Mouse (Mus musculus) frontal cortex, postnatal 14 days (tissue): ENCODE measurements around the gene Anks1b.

Experiments used
- DNase-seq, 2 experiments: peaks; one replicate each; pipeline ENCODE4 v3.0.0; 2022; ENCODE audit warnings: low spot score in 2 of 2

The Anks1b gene

DNA sequence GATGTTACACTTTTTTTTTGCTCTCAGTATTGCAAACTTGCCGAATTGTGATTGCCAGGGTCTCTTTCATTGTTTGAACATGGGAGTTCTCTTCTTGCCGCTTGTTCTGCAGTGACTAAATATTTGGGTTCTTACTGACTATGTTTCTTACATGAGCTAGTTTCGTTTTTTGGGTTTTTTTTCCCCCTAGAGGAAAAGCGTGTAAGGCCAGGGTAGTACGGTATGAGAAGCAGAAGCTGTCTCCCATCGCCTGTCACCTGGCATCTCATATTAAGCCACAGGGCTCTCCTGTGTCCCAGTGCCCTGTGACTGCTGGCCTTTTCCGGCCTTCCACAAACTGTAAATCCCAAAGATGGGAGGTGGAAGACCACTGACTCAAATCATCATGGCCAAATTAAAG is 979.1 kb downstream of the Anks1b start:
- no peak for DNase-seq

DNA sequence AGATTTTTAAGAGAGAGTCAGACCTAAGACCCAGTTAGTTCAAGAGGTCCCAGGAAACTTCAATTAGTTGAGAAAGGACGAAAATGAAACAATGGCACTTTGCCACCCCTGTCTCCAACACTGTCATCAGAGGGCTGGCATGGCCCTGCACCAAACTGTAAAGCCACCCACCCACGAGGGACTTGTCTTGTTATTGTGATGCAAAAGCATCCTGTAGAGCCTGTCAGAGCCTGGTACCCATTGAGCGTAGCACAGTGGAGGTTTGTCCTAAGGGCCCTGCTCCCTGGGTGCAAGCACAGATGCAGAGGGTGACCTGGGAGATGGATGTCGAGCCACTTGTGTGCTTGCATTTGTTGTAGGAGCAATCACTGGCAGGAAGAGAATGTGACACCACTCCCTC is 983.4 kb downstream of the Anks1b start:
- DNase-seq = no peak

DNA sequence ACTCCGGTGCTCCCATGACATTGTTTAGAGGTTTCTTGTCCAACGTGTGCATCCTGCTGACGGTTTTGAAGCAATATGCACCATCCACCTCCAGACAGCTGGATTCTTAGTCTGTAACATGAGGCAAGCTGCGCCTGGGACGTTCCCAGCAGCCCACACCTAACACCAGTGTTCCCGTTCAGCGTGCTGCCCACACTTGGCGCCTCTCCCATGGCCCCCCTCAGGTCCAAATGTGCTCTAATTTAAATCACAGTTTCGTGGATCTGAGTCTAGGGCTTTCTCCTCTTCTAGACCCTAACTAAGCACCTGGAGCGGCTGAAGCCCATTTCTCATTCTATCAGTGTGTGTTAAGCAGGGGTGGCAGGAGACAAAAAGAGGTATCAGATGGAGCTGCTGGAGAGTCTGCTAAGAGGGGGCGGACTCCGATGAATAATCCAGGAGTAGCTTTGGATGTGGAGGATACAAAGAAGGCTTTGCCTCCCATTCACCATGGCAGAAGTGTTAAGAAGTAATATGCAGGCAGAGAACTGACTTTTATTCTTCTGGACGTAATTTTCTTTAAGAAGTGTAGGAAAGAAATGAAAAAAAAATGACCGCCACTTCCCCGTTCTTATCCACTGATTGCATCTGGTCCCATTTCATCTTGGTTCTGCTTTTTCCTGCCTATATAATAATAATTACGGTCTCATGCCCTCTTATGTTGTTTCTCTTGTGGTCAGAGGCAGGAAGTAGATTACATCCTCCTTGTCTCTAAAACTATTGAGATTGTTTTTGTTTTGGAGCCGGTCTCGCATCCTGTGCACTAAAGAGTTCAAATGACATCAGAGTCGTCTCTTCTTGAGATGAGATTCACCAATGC is 986.6 kb downstream of the Anks1b start:
- peak; percentile 53 to 62 for DNase-seq

DNA sequence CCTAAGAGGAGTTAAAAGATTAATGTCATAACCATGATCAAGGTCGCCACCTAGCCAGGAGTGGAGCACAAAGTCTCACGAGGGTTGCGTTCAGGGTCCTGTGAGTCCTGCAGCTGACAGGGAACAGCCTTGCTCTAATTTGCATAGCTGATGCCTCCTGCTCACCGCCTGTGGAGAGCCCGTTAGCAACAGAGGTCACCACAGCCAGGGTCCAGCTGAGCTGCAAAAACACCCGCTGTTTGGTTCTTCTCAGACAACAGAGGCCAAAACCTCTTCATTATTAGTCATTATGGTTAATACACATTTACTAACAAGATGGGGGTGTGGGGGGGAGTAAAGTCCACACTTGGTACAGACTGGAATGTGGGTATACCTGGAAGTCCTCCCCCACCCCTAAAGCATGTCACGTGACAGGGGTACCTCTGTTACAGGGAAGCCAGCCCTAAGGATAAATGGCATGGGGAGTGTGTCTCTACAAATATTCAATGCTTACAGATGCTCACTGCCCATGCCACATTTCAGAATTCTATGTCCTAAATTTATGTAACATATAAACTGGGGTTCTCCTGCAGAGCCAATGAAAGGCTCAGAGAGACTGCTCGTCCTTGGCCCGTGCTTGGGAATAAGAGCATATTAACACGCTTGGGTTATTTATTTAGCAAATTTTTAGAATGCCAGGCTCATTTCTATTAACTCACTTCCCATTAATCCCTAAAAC is 990.7 kb downstream of the Anks1b start:
- no peak for DNase-seq

DNA sequence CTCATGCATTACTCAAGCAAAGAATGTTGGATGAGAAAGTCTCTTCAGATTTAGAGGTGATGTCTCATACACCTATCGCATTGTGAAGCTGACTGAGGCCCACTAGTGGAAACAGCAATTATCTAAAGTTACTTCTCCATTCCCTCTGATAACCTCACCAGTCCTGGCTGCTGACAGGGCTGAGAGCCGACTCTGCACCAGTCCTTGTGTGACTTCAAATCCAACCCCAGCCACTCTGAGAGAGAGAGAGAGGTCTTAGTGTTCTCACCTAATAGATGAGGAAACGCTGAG is 991.2 kb downstream of the Anks1b start:
- DNase-seq = no peak

DNA sequence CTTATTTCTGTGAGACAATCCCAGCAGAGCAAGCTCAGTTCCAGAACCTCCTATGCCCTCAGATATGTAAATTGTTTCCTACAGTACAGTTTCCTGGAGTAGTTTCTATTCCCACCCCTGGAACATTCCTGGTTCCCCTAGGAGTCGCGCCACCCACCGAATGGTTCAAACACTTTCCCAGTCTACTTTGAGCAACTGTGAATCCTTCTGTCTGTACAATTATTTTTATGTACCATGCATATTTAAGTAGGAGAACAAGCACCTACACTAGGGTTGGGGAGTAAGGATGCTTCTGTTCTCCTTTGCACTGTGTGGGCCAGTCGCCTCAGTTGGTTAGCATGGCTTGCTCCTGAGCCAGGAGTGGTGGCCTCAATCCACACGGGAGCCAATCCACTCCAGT is 999.9 kb downstream of the Anks1b start:
- DNase-seq = peak in 1 of 2 experiments; percentile 43

DNA sequence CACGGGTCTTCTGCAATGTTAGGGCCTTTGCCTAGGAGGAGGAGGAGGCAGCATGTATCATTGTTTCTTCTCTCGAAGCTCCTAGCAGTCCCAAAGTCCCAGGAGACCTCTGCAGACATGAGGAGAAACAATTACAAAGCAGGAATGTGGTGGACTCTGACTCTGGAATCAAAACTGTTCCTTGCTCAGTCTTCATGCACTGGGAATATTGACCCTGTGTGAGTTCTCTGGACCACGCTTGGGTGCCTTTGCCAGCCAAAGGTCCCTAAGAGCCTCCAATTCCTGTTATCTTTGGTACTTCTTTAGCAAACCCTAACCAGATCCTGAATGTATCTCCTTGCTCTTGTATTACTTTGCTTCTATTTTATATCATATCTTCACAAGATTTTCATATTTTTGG is 1000.9 kb downstream of the Anks1b start:
- no peak for DNase-seq

DNA sequence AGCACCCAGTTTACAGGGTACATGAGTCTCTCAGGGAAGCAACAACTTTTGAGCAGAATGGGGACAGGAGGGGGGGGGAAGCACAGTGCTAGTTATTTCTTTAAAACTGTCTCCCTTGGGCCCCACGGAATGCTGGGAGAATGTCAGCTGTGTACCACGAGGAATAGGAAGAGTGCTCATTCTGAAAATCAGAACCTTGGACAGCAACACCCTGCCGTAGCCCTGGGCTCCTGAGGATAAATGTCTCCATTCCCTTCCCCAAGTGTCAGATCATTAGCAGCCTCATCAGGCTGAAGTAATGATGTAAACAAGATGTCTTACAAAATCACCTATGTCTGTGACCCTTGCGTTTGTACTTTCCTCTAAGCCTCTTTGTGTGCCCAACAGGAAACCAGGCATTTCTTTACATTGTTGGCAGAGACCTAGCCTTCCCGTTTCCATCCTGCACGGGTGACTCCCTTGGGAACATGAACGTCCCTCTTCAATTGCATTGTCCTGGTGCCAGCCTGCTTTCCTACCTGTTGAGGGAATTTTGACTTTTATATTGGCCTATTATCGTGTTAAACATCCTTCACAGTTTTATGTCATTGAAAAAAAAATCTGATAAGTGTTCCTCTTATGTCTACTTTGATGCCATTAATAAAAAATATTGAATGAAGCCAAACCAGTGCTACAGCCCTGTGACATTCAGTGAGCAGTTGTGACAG is 1007.7 kb downstream of the Anks1b start:
- DNase-seq = no peak

DNA sequence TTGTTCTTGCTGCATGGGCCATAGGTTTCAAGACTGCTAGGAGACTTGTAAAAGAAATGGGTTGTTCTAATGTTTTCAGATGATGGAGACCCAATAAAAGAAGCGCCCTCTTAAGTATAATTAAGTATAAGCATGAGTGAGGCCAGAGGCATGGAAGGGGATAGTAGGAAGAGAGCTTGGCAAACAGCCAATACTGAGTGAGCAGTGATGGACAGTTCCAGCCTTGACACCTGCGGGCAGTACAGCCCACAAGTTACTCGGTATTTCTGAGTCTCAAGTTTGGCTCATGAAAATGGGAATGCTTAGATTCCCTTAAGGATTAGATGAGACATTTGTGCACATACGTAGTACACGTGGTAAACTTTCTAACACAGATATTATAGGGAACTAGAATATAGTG is 1016.3 kb downstream of the Anks1b start:
- DNase-seq = no peak

DNA sequence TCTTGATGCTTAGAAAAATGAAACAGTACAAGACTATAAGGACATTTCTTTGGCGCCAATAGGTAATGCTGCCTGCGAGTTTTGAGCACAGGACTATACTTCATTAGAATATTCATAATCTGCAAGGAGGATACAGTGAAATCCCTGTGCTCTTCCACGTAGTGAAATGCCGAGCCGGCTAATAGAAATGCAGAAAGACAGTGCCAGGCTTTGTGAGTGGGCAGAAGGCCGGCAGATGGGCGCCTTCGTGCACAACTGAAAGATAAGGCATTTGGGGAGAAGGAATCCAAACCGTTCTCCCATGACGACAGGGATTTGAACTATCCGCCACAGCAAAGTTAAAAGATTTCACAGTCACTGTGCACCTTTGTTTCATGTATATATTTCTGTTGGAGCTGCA is 1019.4 kb downstream of the Anks1b start:
- peak in 1 of 2 experiments; percentile 50 for DNase-seq

DNA sequence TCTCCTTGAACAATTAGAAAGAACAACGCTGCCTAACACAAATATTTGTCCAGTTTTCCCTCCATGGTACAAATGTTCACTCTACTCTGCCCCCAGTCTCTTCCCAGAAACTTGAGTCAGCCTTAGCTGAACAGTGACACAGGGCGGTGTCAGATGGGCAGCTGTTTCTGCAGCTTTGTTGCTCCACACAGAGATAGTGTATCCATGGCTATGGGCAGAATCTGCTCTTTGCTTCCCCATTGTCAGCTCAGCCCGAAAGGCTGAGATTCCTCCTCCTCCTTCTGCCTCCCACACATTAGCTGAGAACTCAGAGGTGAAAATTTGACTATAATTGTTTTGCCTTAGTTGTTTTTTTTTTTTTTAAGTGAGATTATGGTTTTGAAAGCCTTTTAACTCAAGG is 1024.6 kb downstream of the Anks1b start:
- no peak for DNase-seq

DNA sequence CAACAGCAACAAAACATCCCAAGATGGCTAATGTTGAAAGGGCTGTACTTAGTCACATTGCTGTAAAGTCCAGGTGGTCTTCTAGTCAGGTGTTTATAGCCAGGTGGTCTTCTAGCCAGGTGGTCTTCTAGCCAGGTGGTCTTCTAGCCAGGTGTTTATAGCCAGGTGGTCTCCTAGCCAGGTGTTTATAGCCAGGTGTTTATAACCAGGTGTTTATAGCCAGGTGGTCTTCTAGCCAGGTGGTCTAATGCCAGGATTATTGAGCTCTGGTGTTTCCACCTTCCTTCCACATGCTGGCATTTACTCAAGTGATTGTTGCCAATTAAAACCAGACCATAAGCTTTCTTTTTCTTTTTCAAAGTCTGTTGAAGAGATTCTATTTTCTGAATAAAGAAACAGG is 1030.9 kb downstream of the Anks1b start:
- DNase-seq = no peak

DNA sequence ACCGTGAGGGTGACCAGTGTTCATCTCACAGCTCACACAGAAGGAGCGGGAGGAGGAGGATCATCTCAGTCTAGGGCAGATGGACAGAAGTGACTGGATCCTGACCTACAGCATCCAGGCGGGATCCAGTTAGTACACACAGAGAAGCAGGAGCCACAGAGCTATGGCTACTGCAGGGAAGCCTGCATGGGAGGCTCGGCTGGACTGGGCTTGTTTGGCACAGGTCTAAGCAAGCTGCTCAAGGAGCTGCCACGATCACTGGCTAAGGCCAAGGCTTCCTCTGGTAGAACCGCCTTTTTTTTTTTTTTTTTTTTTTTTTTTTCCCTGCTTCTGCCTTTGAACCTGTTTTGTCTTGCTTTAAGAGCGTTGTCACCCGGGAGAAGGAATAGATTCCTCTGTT is 1034.1 kb downstream of the Anks1b start:
- DNase-seq = no peak

DNA sequence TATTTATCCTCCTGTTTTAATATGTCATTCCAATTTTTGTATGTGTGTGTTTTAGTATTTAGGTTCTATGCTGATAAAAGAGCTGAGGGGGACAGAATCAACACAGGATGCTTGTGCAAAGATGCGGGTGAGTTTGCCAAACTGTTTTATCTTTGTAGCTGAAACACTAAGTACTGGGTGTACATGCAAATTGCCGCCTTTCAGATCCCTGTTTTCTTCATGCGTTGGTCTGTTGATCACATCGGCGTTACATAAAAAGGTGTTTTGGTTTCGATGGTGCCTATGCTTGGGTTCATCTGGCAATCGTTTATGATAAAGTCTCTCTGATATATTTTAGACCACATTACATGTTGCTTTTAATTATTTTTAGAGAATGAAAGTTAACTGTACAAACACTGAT is 1050.2 kb downstream of the Anks1b start:
- DNase-seq = no peak

DNA sequence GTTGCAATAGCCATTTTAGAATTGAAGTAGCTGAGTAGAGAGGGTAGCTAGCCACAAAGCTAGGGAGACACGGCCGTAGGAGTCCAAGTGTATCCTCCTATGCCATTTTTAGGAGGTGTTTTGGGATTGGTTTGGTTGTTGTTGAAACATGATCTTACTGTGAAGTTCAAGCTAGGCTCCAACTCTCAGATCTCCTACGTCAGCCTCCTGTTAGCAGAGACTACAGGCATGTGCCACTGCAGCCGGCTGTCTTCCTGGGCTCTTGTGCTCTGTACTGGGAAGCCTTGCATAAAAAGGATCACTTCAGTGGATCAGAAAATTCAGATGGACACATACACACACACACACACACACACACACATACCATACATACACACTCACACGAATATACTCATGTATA is 1059.8 kb downstream of the Anks1b start:
- no peak for DNase-seq

DNA sequence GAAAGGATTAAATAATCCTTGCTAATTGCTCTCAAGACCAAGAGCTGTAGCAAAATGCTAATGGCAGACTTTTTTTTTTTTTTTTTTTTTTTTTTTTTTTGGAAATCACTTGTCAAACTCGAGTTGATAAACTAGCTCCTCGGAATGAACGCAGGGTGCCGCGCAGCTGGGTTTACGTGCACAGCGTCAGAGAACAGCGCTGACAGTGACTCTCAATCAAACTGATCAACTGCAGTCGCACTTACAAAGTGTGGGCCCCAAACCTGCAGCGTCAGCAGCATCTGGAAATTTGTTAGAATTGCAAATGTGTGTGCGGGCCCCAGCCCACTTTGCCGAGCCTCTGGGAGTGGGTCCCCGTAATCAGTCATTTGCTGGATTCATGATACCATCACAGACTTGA is 1061.4 kb downstream of the Anks1b start:
- no peak for DNase-seq

DNA sequence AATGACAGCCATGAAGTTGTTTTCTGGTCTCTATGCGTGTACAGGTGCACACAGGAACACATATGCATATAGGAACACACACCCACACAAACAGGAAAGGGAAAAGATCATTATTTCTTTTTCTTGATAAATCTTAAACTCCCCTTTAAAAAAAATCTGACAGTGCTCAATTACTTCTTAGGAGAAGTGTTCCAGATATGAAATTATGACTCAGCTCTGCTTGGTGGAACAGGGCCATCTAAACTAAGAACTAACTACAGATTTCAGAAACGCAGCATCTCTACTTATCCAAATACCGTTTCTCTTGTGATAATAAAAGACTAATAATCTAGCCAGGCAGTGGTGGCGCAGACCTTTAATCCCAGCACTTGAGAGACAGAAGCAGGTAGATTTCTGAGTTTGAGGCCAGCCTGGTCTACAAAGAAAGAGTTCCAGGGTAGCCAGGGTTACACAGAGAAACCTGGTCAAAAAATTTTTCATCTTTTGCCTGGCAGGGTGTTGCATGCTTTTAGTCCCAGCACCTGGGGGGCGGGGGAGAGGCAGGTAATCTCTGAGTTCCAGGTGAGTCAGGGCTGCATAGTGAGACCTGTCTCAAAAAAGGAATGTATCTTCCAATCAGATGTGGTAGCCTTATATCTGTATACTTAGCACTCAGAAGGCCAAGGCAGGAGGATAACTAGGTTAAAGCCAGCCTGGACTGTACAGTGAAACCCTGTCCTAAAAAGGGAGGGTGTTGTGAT is 1064.6 kb downstream of the Anks1b start:
- no peak for DNase-seq

DNA sequence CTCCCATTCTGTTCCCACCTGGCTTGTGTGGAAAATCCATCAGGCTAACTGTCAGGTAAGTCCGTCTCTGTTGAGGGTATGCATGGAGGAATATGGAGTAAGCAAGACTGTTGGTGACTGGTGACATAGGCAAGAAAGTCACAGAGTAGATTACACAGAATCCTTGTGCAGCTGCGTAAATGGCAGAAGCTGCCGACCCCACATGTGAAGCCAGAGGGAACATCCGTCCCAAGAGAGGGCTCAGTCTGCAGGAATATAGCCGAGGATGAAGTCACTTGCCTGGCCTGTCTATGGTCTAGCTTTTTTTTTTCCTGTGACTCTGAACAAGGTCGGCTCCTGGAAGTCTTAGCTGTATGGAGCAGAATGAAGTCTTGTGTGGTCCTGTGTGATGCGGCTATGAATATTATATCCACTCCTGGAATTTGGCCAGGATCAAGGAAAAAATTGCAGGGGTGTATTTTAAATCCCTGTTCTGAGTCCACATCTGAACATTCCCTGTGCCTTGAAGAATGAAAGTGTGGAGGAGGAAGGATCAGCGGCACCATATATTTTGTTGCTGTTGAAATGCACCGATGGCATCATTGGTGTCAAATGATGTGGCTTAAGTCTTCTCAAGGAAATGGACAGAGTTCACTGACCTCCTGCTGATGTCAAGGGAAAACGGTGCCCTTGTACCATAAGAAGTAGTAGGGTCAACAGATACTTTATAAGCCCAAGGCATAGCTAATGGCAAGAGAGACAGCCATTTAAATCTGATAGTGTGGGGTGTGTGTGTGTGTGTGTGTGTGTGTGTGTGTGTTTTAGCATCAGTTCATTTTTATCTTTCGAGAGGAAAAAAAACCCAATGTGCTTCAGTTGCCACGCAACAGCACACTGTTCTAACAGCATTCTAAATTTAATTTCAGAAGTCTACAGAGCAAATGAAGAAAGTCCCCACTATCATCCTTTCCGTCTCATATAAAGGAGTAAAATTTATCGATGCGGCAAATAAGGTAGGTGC is 1067.5 kb downstream of the Anks1b start:
- DNase-seq = no peak

DNA sequence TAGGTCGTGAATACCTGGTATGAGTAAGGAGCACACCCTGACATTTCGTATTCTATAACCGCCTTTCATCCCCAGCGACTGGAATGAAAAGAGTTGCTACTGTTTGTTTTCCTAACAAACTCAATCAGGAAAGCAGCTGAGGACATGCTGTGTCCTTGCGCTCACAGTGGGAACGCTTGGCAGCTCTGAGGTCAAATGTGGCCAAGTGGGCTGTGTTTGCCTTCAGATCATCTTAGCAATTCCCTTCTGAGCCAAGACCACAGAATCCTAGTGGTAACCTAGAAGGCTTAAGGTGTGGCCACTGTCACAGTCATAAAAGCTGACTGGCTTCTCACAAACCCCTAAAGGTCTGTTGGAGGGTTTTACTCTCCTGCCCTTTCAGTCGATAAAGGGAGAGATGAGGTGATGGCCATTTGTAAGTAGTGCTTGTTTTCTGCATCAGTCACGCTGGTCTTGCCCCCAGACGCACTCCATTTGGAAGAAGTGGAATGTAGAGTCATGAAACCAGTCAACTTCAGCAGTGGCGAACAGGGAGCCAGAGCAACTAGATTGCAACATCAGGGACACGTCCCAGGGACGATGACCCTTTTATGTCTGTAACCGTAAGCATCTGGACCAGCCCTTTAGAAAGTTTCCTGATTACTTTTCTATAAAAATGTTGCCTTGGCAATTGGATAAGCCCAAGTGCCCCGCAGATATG is 1068.8 kb downstream of the Anks1b start:
- no peak for DNase-seq

DNA sequence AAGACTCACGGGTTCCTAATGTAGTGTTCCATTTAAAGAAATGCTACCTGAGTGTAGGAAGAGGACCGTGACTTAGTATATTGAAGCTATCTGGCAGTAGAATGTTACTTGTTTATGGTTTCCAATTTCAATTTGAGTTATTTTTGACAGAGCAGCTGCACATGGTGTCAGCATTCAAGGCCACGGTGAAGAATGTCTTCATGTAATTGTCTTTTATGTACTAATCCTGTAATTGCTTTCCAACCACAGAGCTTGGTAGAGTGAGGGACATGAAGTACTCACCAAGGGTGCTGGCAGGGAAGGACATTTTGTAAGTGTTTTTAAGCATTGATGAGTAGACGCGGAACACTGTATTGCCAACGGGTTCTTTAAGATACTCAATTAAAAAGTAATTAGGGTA is 1073.7 kb downstream of the Anks1b start:
- no peak for DNase-seq
